Mouse (Mus musculus) midbrain, postnatal 0 days (tissue): ENCODE data around the gene Cabp1. TPM values are rescaled to one million over a fixed set of nuclear protein-coding genes. Genes with fewer than 3 reads are reported as not detected.

Experiments used
- ATAC-seq: fragments of 200-750 bp; cut with Nextera tagmentation; 2 replicates; pipeline ENCODE4 v1.8.0; 2017; ENCODE audit warnings: moderate number of reproducible peaks, mild to moderate bottlenecking, moderate TSS enrichment, moderate library complexity; ENCODE audit not compliant: low FRiP score
- DNase-seq: peaks from one replicate; pipeline ENCODE4 v3.0.0-alpha.2; 2015; ENCODE audit warnings: low spot score
- H3K27ac ChIP-seq: fragments of 300-500 bp; sonication (generic); 2 replicates; pipeline ENCODE4 v1.5.1; 2014; ENCODE audit warnings: low read depth, mild to moderate bottlenecking, low read length, mixed read lengths
- H3K27me3 ChIP-seq: fragments of 300-500 bp; sonication (generic); 2 replicates; pipeline ENCODE4 v1.6.1; 2014; ENCODE audit warnings: low read length, control low read depth, mixed read lengths; ENCODE audit not compliant: insufficient read depth
- H3K36me3 ChIP-seq: fragments of 300-500 bp; sonication (generic); 2 replicates; pipeline ENCODE4 v1.6.1; 2014; ENCODE audit warnings: low read length, control low read depth, mixed read lengths; ENCODE audit not compliant: insufficient read depth
- H3K4me1 ChIP-seq: fragments of 300-500 bp; sonication (generic); 2 replicates; pipeline ENCODE4 v1.6.1; 2014; ENCODE audit warnings: mild to moderate bottlenecking, control low read depth, antibody characterized with exemption, low read length, mixed read lengths; ENCODE audit not compliant: insufficient read depth
- H3K4me2 ChIP-seq: fragments of 300-500 bp; sonication (generic); 2 replicates; pipeline ENCODE4 v1.6.1; 2014; ENCODE audit warnings: low read depth, mild to moderate bottlenecking, low read length, mixed read lengths; ENCODE audit not compliant: poor library complexity, severe bottlenecking
- H3K4me3 ChIP-seq: fragments of 300-500 bp; sonication (generic); 2 replicates; pipeline ENCODE4 v1.5.1; 2014; ENCODE audit warnings: low read depth, mild to moderate bottlenecking, low read length, moderate library complexity
- H3K9ac ChIP-seq: fragments of 300-500 bp; sonication (generic); replicated peaks from 2 replicates; pipeline ENCODE4 v1.6.1; 2014; ENCODE audit warnings: mild to moderate bottlenecking, low read length, moderate library complexity, mixed read lengths; ENCODE audit not compliant: poor library complexity, severe bottlenecking
- H3K9me3 ChIP-seq: fragments of 300-500 bp; sonication (generic); 2 replicates; pipeline ENCODE4 v1.6.1; 2016; ENCODE audit warnings: low read length, control low read depth
- CTCF ChIP-seq: IDR thresholded peaks from 2 replicates; pipeline ENCODE4 v1.5.1; 2016; ENCODE audit warnings: antibody characterized with exemption, mild to moderate bottlenecking
- WGBS: fragments of 180-500 bp; shearing (Covaris S2); extraction: QIAGEN DNeasy Blood & Tissue Kit; methylation state at CpG from one replicate; pipeline ENCODE4 v1.1.7; 2014; 5-methylcytosine and 5-hydroxymethylcytosine counted together
- polyA plus RNA-seq: library from polyadenylated mRNA; unstranded; fragments of >200 nt; fragmentation: Nextera tagmentation; extraction: Ambion mirVana; gene quantifications from 2 replicates; pipeline ENCODE4 v1.2.1, GENCODE M21; 2015
- total RNA-seq: library from RNA; depleted of rRNA; stranded (reverse); fragments of >200 nt; gene quantifications from 2 replicates; pipeline ENCODE4 v1.2.3, GENCODE M21; 2014

The Cabp1 gene
- total and polyA plus RNA-seq, 2 experiments from 2014 or later, result 12.7 to 15.5 TPM

GRCm38 (mm10) chr5:115134234-115135165 lies 59.7 kb downstream of the Cabp1 start, which contains the start of gene Unc119b:
Unc119b (minus strand) TSS chr5:115134975.
- Histone ChIP-seq H3K36me3 (peaks cover 7% of the 10 kb centered on the region), H3K4me3 (peak within 1 kb of the TSS; percentile 89), H3K27me3 (no peaks in the 10 kb centered on the region), H3K4me1 (peaks cover 10% of the 10 kb centered on the region; the same call in 1 of the 2 replicates), H3K9me3 (no peaks in the 10 kb centered on the region), H3K27ac (peak within 1 kb of the TSS; percentile 63), H3K4me2 (peak within 1 kb of the TSS; percentile 93), H3K9ac (peak within 1 kb of the TSS; percentile 84)
- ATAC-seq (peak; percentile 88), DNase-seq (peak; percentile 90)
- under 1% methylated on average over 50 of the region's 81 CpGs for WGBS
- no peak for TF ChIP-seq CTCF

DNA sequence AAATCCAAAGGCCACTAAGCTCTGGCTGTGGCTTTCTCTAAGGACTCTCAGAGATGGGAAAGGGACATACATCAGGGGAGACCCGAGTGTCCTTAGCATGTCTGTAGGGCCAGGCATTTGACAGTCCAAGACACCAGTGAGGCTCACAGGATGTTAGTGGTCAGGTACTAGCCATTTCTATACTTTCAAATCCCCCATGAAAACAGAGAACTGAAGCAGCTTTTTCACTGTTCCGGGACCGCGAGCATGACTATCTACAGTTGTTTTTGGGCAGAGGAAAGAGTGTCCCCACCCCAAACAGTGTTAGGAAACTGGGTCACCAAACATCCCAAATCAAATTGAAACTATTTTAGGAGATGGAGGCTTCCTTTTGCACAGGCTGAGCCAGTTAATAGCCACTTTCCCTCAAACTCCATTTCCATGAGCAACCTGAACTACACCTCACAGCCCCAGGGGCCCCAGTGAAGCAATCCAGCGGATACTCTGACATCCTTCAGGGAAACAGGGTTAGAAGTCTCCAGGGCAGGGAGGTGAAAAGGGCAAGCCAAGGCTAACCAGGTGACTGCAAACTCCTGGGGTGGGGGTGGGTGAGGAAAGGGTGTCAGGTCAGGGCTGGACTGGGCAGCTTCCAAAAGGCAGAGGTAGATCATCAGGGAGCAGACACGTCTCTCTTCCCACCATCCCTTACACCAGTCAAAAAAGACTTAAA lies 60.7 kb downstream of the Cabp1 start:
- DNase-seq, result no peak
- Histone ChIP-seq H3K27me3 (no peaks in the 10 kb centered on the region), H3K9me3 (no peaks in the 10 kb centered on the region), H3K4me3 (peak overlapping the region; percentile 89), H3K27ac (no peak overlapping the region), H3K36me3 (peaks cover 9% of the 10 kb centered on the region), H3K4me1 (peaks cover 10% of the 10 kb centered on the region; the same call in 1 of the 2 replicates), H3K9ac (peak overlapping the region; percentile 84; the same call in 1 of the 2 replicates), H3K4me2 (peak overlapping the region; percentile 93)
- 56% methylated on average over 6 of the region's 6 CpGs for WGBS
- no peak for ATAC-seq
- TF ChIP-seq CTCF, result no peak

DNA sequence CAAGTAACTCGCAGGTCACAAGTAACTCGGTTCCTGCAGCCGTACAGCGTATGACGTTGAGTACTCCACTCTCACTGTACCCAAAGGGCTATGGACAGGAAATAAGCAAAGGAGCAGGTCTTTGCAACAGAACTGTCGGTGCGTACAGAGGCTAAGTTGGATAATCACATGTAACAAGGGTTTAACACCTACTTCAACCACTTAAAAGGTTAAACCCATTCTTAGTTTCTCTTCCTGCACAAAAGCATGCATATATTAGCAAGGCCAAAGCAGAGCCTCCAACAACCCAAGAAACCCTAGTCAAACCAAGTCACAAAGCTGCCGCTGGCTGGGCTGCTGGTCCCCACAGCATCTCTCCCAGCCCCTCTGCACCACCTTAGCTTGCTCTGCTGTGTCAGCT lies 61.7 kb downstream of the Cabp1 start:
- no peak for ATAC-seq

GRCm38 (mm10) chr5:115129328-115129727 lies 64.9 kb downstream of the Cabp1 start:
- 88% methylated on average over 6 of the region's 6 CpGs for WGBS
- Histone ChIP-seq H3K27ac (no peak overlapping the region), H3K4me3 (no peak overlapping the region), H3K27me3 (no peaks in the 10 kb centered on the region), H3K4me1 (peaks cover 10% of the 10 kb centered on the region; the same call in 1 of the 2 replicates), H3K4me2 (no peak overlapping the region), H3K36me3 (peaks cover 39% of the 10 kb centered on the region), H3K9me3 (no peaks in the 10 kb centered on the region), H3K9ac (no peak overlapping the region)
- TF ChIP-seq CTCF, result 0 out of 2 replicates have a peak, but pooled peaks have one; percentile 5
- DNase-seq, result no peak
- ATAC-seq, result no peak

More for the DNA sequence above, 61.7 kb downstream of the Cabp1 start:
- Histone ChIP-seq H3K4me3 (no peak overlapping the region), H3K9ac (no peak overlapping the region), H3K4me2 (no peak overlapping the region), H3K27me3 (no peaks in the 10 kb centered on the region), H3K4me1 (peaks cover 10% of the 10 kb centered on the region; the same call in 1 of the 2 replicates), H3K36me3 (peaks cover 17% of the 10 kb centered on the region), H3K27ac (no peak overlapping the region), H3K9me3 (no peaks in the 10 kb centered on the region)
- no peak for TF ChIP-seq CTCF
- 92% methylated on average over 8 of the region's 8 CpGs for WGBS
- DNase-seq, result no peak

DNA sequence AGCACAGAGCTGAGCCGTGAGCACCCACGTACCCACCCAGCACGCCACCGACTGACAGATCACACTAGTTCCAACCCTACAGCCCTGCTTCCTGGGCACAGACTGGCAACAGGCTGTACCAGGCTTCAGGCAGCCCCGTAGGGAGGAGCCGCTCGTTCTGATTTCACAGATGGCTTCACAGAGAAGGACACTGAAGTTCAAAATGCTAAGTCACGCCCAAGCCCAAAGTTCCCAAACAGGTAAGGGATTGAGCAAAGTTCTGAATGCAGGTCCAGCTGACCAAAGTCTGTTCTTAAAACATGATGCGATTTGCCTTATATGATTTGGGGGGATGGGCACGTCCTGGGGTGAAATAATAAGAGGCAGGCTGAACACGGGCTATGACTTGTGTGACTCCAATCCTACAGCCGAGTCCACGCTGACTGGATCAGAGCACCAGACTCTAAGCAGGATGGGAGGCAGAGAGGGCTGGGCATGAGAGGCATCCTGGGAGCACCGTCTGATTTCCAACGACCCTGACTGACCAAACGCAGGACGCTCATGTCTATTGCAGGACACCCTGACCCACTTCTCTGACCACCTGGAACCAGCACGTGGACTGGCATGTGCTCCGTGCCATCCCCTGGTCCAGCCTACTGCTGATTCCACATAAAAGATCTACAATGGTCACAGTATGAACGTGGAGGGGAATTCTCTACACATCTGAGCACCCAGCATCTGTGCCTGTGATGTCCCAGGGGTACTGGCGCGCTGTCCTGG lies 66.6 kb downstream of the Cabp1 start:
- no peak for ATAC-seq
- TF ChIP-seq CTCF, result no peak
- Histone ChIP-seq H3K4me3 (no peak overlapping the region), H3K36me3 (peaks cover 44% of the 10 kb centered on the region), H3K4me2 (no peak overlapping the region), H3K27ac (no peak overlapping the region), H3K27me3 (no peaks in the 10 kb centered on the region), H3K9ac (no peak overlapping the region), H3K4me1 (no peaks in the 10 kb centered on the region), H3K9me3 (no peaks in the 10 kb centered on the region)
- 93% methylated on average over 22 of the region's 22 CpGs for WGBS
- DNase-seq, result no peak
